Mouse (Mus musculus) skeletal muscle tissue, postnatal 0 days (tissue): ENCODE data around the gene Slc2a2. TPM values are rescaled to one million over a fixed set of nuclear protein-coding genes. Genes with fewer than 3 reads are reported as not detected.

Source experiments
- polyA plus RNA-seq: library from polyadenylated mRNA; unstranded; fragments of >200 nt; fragmentation: Nextera tagmentation; extraction: Ambion mirVana; gene quantifications from 2 replicates; pipeline ENCODE4 v1.2.1, GENCODE M21; 2015

Gene Slc2a2
- 0.26 and 0.28 TPM in 2 replicates for polyA plus RNA-seq

DNA sequence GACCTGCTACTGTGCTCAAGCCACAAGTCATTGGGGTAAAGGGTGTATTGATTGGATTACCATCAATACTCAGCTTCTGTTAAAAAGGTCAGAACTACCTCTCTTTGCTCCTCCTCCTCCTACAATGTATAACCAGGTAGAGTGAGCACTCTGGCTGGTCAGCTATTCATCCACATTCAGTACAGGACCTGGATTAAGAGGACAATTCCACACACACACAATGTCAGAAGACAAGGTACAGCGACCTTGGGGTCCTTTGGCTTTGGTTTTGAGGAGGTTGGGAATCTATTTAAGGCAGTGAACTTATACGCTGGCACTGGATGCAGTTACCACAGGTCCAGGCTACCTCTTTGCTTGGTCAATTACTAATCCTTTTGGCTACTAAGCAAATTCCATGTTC is at the start of gene Slc2a2:
Slc2a2 (plus strand) TSS at position 107 of the 400 bp plus-strand sequence.

Other genes with a start within 250 kb of the Slc2a2 start
- 1.3 and 1.7 TPM in 2 replicates for gene Eif5a2, start 83.4 kb downstream of the Slc2a2 start, polyA plus RNA-seq
- 328 and 360 TPM in 2 replicates for gene Rpl22l1, start 107.5 kb downstream of the Slc2a2 start, polyA plus RNA-seq
- gene Gm1527, start 194.7 kb downstream of the Slc2a2 start, polyA plus RNA-seq: not detected in 2 replicates